Mouse (Mus musculus) neutrophil, adult 83 days (primary cell): ENCODE data around the gene Mageb3. TPM values are rescaled to one million over a fixed set of nuclear protein-coding genes. Genes with fewer than 3 reads are reported as not detected.

ENCODE experiments used
- total RNA-seq, 2 experiments: library from RNA; stranded (reverse); gene quantifications; one replicate each; pipeline ENCODE4 v1.2.4; 2023

Mageb3 gene
- under 1 TPM in 1 of 2 experiments, not detected in 1; 0.20 TPM for total RNA-seq

GRCm38 (mm10) chr2:121955765-121956223, at the start of gene Mageb3, which contains the start of gene Ctdspl2:
Gene Mageb3, minus strand, starts transcription at chr2:121956092.
Gene Ctdspl2, plus strand, starts transcription at chr2:121956001.

Other genes starting within 250 kb of the Mageb3 start
- gene Frmd5, start 149.0 kb downstream of the Mageb3 start, total RNA-seq = not detected
- gene Casc4, start 89.1 kb downstream of the Mageb3 start, total RNA-seq = under 1 TPM; 0.55 to 0.88 TPM
- 10 to 100 TPM; 27.4 to 28.5 TPM for gene Ctdspl2, start 91 bp downstream of the Mageb3 start, total RNA-seq
- 10 to 100 TPM; 18.4 to 20.3 TPM for gene Eif3j1, start 72.5 kb upstream of the Mageb3 start, total RNA-seq
- gene Spg11, start 162.3 kb upstream of the Mageb3 start, total RNA-seq = 10 to 100 TPM; 22.7 to 24.5 TPM
- gene B2m, start 191.6 kb upstream of the Mageb3 start, total RNA-seq = 1,000 to 10,000 TPM; 1,165 to 1,269 TPM
- gene Trim69, start 204.6 kb upstream of the Mageb3 start, total RNA-seq = under 1 TPM in 1 of 2 experiments, not detected in 1; 0.26 TPM
- not detected for gene Patl2, start 230.1 kb upstream of the Mageb3 start, total RNA-seq
- gene Terb2, start 230.2 kb upstream of the Mageb3 start, total RNA-seq = not detected